Mouse (Mus musculus) right cerebral cortex, postnatal 36 days (tissue): ENCODE data around the gene Sart1.
"Not testable (repeated sequence)": the region's sequence is repeated elsewhere in the genome, so short reads cannot be mapped to it uniquely, and the experiment has no call there.

ENCODE experiments used
- DNase-seq, 2 experiments: peaks; one replicate each; pipeline ENCODE4 v3.0.0; 2022; ENCODE audit warnings: low spot score in 2 of 2, mixed read lengths in 1 of 2

The Sart1 gene

DNA sequence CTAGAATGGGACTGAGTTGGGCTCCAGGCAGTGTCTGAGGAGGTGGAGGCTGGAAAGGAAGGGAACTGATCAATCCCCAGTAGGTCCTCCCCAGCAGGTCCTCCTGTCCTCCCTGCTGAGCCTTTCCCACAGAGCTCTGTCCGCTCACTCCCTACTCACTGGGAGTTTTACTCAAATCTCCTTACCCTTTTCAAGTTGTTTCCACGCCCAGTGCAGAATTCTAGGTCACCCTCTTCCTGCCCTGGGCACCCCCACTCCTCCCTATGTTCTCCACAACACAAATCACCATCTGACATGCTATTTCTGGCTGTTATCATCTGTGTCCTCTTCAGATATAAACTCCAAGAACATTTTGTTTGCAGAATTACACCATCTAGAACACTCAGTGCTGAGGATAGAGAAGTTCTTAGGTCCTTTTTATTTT, 26.0 kb upstream of the Sart1 start:
- no peak for DNase-seq

DNA sequence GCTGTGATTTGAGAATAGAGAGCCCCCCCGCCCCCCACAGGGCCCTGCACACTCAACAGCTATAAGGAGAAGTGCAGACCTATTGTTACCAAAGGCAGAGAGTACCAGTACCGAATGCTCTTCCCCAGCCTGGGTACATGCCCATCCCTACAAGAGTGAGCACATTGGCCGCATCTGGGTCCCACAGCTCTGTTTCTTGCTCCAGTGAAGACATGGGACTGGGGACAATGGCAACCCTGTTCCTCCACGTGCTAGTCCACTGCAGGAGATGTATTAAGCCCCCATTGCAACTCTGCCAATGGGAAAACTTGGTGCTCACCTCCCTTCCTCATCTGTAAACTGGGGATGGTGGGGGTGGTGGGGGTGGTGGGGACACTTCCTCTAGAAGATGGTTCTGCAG, 25.3 kb upstream of the Sart1 start:
- no peak for DNase-seq

DNA sequence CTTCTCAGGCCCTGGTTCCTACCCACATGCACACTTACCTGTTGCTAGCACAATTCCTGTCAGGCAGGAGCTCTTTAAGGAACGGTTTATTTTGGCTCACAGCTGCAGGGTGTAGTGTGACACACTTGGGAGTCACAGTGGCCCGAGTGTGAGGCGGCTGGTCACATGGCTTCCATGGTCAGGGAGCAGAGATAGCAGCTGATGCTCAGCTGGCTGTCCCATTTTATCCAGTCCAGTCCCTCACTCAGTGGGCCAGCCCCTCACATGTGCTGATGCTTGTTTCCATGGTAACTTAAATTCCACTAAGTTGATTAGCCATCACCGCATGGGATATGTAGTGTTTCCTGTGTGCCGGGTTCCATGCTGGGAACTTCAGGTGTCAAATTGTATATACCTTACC, 23.5 kb upstream of the Sart1 start:
- no peak for DNase-seq

DNA sequence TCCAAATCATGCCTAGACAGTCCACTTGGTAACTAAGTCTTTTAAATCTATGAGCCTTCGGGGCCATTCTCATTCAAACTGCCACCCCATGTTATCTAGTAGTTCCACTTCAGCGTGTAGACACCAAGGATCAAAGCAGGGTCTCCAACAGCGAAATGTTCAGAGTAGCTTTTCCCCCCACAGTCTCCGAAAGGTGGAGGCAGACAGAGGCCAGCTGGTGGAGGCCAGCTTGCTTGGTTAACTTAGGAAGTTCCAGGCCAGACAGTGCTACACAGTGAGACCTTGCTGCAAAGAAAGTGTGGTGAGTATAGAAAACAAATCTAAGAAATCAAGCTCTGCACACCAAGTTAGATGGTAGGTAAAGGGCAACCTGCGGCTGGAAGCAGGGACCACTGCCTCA, 22.1 kb upstream of the Sart1 start:
- DNase-seq, result no peak

DNA sequence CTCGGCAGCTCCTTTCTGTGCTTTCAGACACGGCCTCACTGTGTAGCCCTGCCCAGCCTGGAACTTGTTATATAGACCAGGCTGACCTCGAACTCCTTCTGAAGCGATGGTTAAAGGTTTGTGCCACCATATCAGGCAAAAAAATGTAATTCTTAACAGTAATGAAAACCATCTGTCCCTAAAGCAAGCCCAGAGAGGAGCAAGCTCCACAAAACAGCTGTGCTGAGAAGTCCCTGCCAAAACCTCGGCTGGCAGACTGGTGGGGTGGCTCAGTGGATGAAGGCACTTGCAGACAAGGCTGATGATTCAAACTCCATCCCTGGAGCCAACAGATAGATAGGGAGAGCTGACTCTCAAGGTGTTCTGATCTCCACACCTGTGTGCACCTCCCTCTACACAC, 20.6 kb upstream of the Sart1 start:
- DNase-seq, result no peak

DNA sequence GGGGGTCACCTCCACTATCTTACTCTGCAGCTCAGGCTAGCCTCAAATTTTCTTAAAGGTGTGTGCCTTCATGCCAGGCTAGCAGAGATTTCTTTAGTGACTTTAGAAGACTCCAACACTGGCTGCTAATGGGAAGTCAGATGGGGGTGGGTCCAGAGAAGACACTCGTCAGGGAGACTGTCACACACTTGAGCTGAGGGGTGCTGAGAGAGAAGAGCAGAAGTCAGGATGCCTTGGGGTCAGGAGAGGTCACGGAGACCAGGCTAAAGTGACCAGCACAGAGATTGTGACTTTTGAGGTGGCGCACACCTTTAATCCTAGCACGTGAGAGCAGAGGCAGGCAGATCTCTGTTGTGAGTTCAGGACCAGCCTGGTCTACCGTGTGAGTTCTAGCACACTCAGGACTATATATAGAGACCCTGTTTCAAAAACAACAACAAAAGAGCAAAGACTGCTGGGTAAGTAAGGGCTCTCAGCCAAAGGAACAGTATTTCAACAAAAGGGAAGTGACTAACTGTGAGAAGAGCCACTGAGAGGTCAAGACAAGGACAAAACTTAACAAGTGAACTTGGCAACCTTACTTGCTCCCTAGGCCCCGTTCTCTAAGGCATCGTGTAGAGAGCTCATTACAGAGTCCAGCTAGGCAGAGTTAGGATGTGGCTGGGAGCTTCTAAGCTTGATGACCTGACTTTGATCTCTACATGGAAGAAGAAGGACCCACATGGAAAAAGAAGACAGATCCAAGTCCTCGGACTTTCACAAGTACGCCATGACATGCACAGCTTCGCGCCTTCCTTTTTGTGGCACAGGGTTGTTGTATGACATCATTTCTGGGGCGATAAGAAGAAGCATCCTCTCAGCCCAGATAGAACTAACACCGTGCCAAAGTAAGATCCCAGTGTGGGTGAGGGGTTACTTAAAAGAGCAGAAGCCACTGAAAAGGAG, 19.8 kb upstream of the Sart1 start:
- DNase-seq, result no peak

DNA sequence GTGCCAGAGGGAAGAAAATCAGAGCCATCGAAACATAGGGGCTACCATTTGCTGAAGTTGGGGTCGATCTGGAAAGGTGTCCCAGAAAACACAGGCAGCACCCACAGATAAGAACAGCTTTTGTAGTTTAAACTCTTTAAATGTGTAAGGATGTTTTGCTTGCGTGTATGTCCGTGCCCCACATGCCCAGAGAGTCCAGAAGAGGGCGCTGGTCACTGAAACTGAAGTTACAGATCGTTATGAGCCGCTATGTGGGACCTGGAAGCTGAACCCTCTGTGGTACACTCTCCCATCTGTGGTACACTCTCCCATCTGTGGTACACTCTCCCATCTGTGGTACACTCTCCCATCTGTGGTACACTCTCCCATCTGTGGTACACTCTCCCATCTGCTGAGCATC, 18.6 kb upstream of the Sart1 start:
- no peak for DNase-seq

DNA sequence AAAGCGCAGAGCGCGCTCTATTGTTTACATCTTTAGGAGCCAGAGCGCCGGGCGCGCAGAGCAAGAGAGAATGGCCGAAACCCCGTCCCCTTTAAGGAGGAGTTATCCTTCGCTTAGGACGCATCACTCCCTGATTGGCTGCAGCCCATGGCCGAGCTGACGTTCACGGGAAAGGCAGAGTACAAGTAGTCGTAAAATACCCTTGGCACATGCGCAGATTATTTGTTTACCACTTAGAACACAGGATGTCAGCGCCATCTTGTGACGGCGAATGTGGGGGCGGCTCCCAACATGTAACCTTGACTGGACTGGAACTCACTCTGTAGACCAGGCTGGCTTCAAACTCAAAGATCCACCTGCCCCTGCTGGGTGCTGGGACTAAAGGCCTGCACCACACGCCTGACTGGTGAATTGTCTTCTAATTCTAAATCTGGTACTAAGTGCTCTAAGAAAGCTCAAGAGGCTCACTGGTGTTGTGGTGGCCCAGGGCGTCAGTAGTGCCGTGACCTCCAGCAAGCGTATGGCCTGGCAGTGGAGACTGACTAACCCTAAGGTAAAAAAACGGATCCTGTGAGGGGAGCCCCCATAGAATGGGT, 18.1 kb upstream of the Sart1 start:
- DNase-seq, result peak in 1 of 2 experiments; percentile 41

DNA sequence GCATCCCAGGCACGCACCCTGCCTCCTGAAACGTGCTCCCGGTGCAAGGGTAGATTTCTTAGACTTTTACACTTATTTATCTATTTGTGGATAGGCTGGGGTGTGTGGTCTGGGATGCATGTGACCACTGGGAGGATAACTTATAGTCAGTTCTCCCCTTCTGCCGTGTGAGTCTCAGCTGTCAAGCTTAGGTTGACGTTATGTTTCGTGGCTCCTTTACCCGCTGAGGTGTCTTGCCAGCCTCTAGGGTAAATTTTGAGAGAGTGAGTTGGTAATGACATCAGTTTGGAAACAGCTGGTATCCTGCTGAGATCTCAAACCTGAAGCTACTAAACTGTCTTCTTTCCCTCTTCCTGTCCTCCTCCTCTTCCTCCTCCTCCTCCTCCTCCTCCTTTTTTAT, 17.4 kb upstream of the Sart1 start:
- no peak for DNase-seq

DNA sequence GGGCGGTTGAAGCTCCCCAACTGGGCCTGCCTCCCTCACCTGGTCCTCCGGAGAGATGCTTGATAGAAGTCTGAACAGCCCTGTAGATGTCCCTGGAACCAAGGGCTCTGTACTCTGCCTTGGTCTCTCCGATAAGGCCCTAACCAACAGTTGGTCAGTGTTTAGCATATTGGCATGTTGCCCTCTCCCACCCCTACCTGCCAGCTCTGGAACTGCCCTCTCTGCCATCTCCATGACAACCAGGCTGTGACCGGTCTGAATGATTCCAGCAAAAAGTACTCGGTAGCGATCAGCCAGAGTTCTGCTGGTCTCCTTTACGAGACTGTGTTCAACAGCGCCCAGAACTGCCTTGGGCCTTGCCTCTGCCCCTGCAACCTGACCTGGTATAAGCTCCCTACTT, 13.8 kb upstream of the Sart1 start, which contains the start of gene Tsga10ip:
Gene Tsga10ip, minus strand, starts transcription at position 234 of the 400 bp plus-strand sequence.
- DNase-seq, result no peak

DNA sequence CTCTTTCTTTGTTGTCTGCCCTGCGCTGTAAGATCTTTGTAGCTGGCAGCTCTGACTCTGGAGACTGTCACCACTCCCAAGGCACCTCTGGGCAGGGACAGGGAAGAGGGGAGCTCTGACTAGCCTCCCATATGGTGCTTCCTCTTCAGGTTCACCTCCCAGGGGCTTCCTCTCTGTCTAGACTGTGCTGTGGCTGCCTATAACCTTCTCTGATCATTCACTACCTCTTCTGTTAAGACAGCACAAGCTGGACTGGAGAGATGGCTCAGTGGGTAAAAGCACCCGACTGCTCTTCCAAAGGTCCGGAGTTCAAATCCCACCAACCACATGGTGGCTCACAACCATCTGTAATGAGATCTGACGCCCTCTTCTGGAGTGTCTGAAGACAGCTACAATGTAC, 12.6 kb upstream of the Sart1 start:
- DNase-seq, result not testable (repeated sequence)

DNA sequence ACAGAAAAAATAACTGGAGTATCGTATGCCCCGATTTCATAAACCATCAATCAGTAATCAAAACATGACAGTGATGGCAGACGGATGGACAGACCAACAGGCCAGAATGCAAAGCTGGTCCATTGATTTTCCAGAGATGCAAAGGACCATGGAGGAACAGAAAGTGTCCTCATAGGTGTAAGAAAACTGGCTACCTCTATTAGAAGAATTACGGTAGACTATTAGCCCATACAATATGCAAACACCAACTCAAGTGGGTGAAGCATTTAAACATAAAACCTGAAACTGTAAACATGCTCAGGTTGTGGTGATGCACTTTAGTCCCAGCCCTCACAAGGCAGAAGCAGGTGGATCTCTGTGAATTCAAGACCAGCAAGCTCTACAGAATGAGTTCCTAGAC, 6.9 kb upstream of the Sart1 start:
- DNase-seq, result no peak

DNA sequence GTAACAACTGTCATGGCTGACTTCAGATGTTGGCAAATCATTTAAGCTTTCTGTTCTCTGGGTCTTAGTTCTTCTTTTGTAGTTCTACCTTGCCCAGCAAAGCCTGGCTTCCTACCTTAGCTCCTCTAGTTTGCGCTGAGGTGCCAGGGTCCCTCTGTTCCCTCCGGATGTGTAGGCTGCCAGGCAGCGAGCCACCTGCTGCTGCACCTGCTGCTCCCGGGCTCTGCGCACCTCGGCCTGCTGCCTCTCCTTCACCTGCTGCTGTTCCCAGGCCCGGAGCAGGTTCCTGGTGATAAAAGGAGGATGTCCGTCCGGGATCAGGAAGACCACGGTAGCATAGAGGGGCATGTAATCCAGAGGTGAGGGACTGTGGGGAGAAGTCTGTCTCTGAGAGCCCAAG, 5.7 kb upstream of the Sart1 start:
- no peak for DNase-seq

DNA sequence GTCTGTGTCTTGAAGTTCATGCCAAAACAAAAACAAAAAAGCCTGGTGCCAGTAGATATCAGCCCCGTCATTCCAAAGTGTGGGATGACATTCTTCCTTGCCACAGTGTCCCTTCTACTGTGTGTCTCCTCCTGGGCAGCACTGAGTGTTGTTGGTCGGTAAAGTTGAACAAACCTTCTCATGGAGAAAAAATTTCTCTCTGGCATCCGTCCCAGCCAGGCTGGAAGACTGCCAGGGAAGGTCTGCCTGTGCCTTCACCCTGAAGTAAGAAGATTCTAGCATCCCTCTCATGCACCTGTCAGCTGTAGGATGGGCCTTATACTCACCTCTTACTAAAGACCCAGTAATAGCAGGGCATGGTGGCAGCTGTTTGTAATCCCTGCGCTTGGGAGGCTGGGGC, 4.4 kb upstream of the Sart1 start:
- DNase-seq, result no peak

DNA sequence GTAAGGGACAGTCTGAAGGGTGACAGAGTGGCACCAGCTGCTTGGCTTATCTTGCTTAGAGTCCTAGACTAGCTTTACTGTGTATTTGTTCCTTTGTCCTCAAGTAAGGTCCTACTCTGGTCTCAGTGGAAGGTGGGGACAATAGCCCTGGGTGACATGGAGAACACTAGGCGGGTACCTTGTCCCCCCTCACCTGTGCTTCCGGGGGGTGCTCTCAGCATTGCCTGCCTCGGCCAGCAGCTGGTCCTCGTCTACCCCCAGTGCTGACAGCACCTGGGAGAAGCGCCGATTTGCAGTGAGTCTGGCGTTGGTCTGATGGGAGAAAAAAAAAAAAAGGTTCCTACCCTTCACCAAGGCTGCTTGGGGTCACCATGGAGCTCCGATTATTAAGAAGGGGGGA, 1.9 kb upstream of the Sart1 start:
- DNase-seq, result no peak

DNA sequence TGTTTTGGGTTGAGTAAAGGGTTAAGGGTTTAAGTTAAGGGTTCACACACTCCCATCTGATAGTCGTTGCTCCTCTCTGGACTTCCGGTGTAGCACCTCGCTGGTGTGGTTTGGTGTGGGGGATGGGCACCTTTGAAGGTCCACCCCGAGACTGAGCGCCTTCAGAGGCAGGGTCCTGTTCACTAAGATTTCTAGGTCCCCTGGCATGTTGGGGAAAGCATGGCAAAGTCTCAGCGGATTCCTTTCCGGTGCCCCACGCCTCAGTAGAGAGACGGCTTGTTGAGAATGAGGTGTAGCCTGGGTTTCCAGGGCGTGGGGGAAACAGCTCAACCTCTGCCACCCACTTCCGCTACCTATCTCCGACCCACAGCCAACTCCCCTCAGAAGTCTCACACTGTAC, 1.1 kb upstream of the Sart1 start:
- no peak for DNase-seq

DNA sequence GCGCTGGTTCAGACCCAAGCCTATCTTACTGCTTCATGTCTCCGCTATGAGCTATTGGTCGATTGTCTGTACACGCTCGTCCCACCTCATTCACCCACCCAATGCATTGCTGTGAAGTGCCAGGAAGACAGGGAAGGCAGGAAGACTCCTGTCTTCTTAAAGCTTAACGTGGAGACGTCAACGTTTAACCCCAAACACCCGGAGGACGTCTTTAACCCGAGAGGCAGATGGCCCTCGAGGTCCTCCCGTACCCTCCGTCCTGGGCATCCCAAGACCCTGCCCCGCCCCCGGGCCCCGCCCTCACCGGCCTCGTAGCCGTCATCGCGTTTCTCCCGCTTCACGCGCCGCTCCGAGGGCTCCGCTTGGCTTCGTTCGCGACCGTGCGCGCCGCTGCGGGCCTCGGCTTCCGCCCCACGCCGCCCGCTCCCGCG, 477 bp downstream of the Sart1 start:
- no peak for DNase-seq

DNA sequence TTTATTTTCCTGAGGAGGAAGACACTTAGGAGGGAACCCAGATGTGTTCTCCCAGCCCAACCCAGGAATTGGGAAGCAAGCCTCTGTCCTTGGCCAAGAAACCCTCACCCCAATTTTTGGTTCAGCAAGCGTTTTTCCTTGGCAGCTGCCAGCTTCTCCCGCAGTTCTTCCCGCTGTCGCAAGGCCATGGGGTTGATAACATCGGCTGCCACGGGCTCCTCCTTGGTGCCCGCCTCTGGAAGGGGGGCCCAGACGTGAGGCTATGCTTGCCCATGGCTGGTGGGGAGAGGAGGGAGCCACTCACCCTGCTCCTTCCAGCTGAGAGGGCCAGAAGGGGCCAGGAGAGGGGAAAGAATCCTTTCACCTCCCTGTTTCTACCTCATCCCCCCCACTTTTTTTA, 3.8 kb downstream of the Sart1 start:
- no peak for DNase-seq

DNA sequence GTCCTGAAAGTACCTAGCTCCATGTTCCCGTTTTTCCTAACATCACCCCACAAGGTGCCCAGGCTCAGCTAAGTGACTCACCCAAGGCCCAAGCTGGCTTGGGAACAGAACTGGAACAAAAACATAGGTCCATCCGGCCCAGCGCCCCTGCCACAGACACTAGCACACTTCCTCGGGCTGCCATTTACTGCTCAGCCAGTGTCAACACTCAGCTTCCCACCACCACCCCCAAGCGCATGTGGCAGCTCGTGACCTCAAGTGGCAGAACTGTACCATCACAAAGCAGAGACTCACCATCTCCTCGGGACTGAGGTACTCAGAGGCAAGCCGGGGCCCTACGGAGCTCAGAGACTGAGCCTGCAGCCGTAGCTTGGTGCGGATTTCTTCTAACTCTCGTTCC, 5.2 kb downstream of the Sart1 start:
- DNase-seq, result no peak

DNA sequence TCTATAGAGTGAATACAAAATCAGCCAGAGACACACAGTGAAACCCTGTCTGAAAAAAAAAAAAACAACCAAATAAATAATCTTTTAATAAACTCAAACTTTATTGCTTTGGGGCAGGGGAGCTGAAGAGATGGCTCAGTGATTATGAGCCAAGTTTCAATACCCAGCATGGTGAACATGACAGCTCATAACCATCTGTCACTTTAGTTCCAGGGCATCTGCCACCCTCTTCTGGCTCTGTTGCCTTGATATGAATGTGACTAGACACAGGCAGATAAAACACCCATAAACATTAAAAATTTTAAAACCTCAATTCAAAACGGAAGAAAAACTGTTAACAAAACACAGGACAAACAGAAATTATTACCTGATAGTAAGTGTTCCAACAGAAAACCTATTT, 11.1 kb downstream of the Sart1 start:
- no peak for DNase-seq

DNA sequence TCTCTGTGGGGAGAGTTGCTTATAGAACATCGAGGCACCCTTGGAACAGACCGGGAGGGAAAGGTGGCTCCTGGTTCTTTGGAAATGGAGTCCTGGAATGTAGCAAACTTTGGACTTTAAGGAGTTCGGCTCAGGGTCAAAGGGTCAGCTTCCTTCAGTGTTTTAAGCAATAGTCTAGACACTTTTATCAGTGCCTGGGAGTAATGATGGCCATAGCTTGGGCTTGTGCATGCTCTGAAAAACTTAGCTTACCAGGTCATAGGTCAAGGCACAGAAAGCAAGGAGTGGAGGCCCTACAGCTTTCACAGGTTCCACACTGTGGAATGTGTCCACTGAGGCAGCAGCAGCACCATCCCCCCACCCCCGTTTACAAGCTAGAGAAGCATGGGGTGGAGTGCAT, 13.8 kb downstream of the Sart1 start:
- DNase-seq, result no peak

DNA sequence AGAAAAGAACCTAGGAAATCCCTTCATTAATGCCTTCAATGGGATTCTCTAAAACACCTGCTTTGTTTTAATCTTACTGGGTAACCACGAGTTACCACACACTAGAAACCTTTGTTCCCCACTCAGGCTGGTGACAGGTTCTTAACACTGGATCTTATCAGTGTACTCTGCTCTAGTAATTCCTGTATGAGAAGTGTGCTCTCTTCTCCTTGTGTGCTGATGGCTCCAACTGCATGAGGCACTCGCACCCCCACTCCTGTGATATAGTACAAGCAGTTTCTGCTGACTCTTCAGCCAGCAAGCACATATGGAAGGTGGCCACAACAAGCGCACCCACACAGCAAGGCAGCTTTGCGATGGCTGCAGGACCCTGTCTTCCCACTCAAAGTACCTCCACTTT, 14.3 kb downstream of the Sart1 start:
- DNase-seq, result no peak

DNA sequence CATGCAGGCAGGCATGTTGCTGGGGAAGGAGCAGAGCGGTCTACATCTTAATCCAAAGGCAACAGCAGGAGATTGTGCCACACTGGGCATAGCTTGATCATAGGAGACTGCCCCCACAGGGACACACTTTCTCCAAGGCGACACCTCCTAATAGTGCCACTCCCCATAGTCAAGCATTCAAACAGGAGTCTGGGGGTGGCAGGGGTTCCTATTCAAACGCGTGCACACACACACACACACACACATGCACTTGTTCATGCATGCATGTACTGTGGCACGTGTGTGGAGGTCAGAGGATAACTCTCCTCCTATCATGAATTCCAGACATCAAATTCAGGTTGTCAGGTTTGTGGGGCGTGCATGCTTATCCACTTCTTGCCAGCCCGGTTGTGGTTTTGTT, 15.8 kb downstream of the Sart1 start:
- DNase-seq, result no peak
